Mouse (Mus musculus) left cerebral cortex, postnatal 10 days (tissue): ENCODE results near the gene Snrnp25. TPM values are rescaled to one million over a fixed set of nuclear protein-coding genes. Genes with fewer than 3 reads are reported as not detected.

Source experiments
- DNase-seq, 2 experiments: peaks; one replicate each; pipeline ENCODE4 v3.0.0; 2021 to 2022; ENCODE audit warnings: low spot score in 2 of 2, mixed read lengths in 1 of 2; ENCODE audit errors: extremely low spot score in 1 of 2
- intact Hi-C: fragments of 180-260 bp; cut with DNase I; formaldehyde crosslinking; loops from one replicate; pipeline ENCODE4 v1.15.1; 2025
- total RNA-seq, 2 experiments: library from RNA; stranded (reverse); gene quantifications; 2 replicates each; pipeline ENCODE4 v1.2.3; 2021

Snrnp25 gene
- total RNA-seq = 10 to 100 TPM; 25.9 to 28.4 TPM

DNA sequence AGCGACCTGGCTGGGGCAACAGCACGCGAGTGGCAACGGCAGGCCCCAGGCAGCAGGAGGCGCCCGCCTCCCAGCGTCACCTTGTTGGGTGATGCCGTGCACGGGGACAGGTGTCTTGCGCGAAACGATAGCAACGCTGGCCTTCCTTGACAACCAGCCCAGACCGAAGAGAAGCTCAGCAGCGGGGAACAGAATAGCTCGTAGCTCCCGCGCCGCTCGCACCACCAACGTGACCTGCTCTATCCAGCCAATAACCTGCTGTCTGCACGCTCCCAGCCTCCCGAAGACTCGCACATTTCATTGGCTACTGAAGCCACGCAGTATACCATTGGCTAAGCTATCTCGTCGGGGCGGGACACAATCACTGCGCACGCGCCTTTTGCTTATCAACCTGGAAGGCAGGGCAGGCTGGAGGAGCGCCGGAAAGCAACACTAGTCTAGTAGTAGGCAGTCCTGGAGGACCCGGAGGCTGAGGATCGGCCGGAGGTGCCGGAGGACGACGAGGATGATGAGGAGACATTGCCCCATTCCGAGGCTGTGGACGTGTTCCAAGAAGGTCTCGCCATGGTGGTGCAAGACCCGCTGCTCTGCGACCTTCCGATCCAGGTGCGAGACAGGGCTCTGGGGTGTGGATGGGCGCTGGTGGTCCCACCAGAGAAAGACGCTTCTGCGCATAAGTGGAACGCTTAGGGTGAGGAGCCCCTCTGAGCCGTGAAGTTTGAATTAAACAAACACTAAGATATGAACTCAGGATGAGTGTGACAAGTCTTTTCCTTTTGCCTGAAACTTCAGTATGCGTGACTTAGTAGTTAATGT is at the start of gene Snrnp25:
Gene Snrnp25, plus strand, starts transcription at position 358 of the 816 bp plus-strand sequence.
- peak; percentile 96 for DNase-seq
- intact Hi-C loops = no loop called here

DNA sequence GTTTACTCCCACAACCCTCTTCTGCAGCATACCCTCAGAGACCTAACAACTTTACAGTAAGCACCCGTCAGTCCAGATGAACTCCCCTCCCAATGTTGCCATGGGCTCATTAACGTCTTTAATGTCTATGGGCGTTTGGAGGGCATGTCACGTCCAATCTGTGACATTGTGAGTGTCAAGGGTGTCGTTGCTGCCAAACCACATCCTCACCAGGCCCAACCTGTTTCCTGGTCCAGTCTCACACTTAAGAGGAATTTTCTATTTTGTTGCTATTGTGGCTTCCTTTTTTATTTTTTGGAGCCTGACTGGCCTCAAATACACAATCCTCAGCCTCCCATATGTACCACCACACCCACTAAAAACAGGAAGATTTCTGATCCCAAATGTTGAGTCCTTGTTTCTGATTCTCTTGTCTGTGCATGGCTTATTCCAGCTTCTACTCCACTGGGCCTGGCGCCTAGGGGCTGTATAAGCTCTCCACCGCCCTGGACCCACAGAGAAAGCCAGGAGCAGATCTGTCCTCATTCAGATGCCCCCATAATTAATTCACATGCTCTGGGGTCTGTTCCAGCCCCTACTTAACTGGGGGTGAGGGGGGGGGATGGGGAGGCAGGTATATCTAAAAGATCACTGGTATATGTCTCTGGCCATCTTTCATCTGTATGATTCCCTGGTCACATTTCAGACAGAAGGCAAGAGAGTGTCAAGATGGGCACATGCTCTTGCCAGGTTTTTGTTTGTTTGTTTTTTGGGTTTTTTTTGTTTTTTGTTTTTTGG is 48.2 kb upstream of the Snrnp25 start:
- intact Hi-C loops = loop anchor here (10.0 kb wide), 1 partner anchor 92 kb away; no protein-coding TSS in a partner anchor
- no peak for DNase-seq

DNA sequence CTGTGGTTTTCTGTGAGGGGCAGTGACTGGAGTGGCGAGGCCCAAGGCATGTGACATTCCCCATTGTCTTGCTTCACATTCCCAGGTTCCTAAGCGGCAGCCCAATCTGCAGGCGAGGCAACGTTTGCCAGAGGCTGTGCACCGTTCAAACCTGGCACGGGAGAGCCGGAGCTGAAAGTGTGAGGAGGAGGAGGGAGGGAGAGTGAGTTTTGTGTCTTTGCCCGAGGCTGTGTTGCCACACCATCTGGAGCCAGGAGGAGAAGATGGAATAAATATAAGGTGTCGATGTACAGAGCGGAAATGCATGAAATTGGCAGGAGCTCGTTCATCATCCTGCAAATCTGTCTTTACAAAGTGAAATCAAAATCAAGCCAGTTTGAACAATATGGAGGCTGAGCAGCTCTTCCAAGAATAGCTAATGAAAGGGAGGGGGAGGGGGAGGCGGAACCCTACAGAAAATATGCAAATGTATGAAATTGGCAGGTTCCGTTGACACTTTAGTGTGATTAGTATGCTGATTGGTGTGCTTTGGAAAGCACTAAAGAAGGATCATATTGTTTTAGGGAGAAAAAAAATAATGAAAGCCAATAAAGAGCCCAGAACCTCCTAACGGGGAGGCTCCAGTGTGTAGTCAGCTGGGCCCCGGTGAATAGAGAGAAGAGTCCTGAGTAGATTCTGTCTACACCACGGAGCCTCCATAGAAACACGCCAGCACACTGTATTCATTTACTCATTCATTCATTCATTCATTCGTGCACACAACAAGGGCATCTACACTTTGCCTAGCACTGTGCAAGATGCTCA is 47.2 kb upstream of the Snrnp25 start:
- intact Hi-C loops = loop anchor here (10.0 kb wide), 1 partner anchor 93 kb away; no protein-coding TSS in a partner anchor
- peak; percentile 67 to 73 for DNase-seq

DNA sequence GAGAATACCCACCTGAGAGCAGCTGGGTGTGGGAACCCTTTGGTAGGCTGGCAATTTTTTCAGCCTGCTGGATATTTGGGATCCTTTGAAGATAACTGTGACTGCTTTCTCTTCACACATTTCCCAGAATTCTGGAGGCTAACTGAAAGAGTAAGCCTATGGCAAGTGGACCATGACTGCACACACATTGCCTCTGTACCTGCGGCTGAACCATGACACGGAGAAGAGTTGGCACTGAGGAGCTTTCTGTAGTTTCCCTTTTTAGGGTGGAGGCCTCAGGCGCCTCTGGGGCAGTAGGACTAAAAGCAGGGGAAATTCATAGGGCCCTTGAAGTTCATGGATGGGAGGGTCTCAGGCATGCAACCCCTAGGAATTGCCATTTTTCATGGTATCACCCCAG is 46.0 kb upstream of the Snrnp25 start:
- DNase-seq = no peak
- intact Hi-C loops = loop anchor here (10.0 kb wide), 1 partner anchor 94 kb away; no protein-coding TSS in a partner anchor

DNA sequence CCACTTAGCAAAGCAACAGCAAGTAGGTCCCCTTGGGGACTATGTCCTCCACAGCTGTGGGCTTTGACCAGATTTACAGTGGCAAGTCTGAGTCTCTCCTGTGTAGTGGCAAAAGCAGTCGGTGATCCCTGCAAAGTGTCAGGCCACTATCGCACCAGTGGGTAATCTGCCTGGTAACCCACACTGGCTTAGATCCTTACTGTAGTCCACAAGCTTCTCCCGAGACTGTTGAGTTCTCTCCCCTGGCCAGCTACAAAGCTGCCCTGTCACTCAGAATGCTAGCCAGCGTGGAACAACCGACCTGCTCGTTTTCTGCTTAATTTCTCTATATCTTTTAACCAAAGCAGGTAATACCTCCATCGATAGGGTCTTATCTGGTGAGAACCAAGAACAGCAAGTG is 44.9 kb upstream of the Snrnp25 start:
- intact Hi-C loops = loop anchor here (10.0 kb wide), 1 partner anchor 486 kb away; the partner anchor contains the start of gene Bod1
- no peak for DNase-seq

DNA sequence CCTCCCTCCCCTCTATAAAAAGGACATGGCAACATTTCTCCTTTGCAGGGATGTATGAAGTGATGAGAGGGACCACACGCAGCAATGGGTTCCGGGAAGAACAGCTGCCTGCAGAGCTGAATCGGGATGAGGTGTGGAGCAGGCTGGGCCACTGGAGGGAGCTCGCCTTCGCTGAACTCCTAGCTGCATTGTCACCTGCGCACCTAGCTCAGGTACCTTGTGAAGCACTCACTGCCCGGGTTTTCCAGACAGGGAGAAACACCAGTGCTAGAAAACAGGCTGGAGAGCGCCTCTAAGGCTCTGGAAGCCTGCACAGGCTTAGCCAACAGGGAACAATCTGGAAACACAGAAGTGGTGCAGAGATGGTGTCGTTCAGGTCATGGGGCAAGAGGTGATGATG is 43.7 kb upstream of the Snrnp25 start:
- intact Hi-C loops = loop anchor here (10.0 kb wide), 1 partner anchor 487 kb away; the partner anchor contains the start of gene Bod1
- DNase-seq = peak in 1 of 2 experiments; percentile 41

DNA sequence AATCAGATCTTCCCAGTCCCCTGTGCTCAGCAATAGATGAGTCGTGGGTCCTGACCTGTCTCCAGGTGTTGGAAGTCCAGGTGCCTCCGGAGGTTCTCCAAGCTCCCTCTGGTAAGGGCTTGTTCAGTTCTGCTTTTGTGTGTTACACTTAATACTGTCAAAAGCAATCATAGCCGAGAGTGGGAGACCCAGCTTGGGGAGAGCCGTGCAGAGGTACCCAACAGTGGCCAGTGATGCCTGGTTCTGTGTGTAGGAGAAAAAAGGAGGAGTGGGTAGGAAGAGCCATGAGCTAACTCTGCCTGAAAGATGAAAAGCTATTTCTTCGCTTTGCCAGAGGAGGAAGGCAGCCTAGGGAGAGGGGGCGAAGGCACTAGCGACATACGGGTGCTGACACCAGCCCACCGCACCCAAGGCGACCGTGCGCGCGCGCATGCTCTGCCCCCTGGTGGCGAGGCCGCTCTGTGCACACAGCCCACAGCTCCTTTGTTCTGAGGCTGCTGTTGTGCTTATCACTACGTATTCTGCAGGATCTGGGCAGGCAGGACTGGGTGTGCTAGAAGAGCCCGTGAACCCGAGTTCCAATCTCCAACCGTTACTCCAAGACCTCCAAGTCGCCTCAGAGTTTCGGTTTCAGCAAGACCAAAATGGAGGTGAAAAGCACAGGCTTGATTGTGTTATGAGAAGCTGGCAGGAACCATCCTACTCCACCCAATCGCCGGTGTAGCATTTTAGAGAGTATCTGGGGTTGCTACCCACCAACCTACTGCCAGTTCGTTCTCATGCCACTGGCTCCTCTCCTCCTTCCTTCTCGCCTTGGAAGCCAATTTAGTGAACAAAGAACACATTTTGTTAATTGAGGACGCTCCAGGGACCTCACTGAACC is 43.1 kb upstream of the Snrnp25 start:
- intact Hi-C loops = loop anchor here (2.0 to 10.0 kb wide), 2 partner anchors 161 to 487 kb away; partner anchors contain the start of genes Bod1 and Nsg2
- DNase-seq = peak; percentile 87 to 88

DNA sequence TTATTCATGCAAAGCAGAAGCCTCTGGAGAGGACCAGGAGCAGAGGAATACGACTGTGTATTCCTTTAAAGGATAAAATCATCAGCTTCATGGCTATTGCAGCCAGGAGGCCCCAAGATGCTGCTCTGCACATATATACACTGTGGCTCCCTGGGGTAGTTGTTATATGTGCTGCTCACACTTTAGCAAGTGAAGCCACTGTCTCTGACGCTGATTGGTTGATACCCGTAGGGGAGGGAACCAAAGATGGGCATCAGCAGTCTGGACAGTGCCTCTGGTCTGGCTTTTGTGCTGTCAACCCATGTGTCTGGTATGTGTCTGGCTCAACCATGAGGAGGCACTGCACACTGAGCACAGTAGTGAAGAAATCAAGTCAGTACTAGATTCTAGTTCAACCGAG is 38.5 kb upstream of the Snrnp25 start:
- intact Hi-C loops = loop anchor here (10.0 kb wide), 1 partner anchor 492 kb away; the partner anchor contains the start of gene Bod1

DNA sequence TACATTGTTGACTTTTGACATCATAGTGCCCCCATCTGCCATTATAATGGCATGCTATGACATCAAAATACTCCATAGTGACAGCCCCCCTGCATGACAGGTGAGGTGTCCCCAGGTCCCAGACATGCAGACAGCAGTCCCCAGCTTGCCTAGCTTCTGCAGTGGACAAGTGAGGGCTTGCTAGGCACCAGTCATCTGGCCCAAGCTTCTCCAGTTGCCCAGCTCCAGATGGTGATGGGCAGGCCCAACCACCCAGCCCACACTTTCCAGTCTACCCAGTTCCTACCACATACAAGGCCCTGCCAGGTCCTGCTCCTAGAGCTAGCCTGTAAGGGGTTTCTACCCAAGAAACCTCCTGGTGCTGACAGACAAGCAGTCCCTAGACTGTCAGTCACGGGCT is 26.7 kb upstream of the Snrnp25 start:
- no peak for DNase-seq
- intact Hi-C loops = no loop called here

More for the DNA sequence above, 38.5 kb upstream of the Snrnp25 start:
- DNase-seq = no peak

DNA sequence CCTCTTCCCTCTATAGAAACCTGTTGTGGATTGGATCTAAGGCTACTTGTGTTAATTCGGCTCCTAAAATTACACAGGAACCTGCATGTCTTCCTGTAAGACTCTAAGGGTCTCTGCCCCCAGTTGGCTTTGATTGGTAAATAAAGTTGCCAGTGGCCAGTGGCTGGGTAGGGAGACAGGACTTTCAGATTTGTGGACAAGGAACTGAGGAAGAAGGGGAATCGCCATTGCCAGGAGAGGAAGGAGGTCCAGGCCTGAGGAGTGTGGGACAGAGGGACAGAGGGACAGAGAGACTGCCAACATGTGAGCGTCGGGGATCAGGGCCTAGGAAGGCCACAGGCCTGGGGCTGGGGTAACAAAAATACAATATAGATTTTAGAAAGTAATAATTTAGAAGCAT is 24.0 kb upstream of the Snrnp25 start:
- intact Hi-C loops = loop anchor here (5.0 kb wide), 4 partner anchors 56 to 966 kb away; partner anchors contain the start of genes Fgf18 and Hbq1b
- no peak for DNase-seq

DNA sequence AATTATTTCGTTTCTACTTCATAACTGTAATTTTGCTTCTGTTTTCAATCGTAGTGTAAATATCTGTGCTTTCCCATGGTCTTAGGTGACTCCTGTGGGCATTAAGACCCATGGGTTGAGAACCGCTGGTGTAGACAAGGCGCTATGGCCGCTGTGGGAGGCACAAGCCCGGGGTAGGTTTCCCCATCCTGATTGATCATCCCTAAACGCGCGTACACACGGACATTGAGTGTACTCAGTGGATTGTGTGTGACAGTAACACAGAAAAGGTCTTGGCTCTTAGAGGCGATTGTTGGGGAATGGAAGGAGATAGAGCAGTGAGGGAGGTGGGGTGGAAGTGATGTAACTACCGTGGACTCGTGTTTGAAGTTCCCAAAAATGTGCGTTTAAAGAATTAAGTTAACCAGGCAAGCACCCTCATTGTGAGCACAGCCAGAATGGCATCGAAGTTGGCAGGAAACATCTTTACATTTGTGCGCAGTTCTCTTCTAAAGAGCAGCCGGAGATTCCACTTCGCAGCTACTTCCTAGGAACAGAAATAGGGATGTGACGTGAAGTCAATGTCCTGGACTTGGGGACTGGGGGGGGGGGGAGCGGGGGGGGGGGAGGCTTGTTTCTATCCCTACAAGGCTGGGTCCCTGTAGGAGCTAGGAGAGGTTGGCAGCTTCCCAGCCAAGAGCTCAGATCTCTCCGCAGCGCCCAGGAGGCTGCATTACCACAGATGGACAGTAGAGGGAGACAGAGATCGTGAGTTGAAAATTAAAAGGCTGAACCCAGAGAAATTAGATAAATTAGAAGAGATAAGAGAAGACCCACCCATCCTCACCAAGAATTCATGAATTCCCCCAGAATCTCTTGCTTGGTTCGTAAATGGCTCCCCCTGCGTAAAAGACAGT is 23.0 kb upstream of the Snrnp25 start:
- peak; percentile 87 for DNase-seq
- intact Hi-C loops = loop anchor here (5.0 kb wide), 4 partner anchors 55 to 965 kb away; partner anchors contain the start of genes Fgf18 and Hbq1b

DNA sequence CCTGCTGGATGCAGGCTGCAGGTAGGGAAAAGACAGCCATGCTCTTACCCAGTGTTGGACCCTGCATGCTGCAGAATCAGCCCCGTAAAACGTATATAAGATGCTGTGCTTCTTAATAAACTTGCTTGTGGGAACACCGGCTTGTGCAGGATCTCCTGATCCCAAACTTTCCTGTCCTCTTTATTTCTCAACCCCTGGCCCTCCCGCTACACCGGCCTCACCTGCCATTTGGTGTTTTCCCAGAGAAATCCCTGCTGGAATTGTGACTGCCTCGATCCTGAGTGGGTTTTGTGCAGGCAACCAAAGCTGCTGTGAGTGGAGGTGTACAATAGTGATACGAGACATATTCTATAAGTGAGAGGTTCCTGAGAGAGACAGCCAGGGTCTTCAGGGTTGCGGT is 20.7 kb upstream of the Snrnp25 start:
- no peak for DNase-seq
- intact Hi-C loops = loop anchor here (5.0 kb wide), 4 partner anchors 53 to 963 kb away; partner anchors contain the start of genes Fgf18 and Hbq1b

DNA sequence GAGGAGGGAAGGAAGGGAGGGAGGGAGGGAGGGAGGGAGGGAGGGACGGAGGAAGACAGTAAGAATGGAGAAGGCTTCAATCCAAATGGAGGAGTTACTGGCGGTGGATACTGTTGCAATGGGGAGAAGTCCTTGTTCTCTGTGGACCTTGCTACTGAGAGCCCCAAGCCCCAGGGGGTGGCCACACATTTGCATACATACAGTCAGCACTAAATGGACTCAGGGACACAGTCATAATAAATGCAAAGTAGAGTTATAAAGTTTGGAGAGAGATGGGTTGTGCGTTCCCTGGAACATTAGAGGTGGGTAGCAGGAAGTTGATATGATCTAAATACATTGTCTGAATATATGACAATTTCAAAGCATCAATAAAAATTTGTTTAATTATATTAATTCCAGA is 19.2 kb upstream of the Snrnp25 start:
- no peak for DNase-seq
- intact Hi-C loops = no loop called here

DNA sequence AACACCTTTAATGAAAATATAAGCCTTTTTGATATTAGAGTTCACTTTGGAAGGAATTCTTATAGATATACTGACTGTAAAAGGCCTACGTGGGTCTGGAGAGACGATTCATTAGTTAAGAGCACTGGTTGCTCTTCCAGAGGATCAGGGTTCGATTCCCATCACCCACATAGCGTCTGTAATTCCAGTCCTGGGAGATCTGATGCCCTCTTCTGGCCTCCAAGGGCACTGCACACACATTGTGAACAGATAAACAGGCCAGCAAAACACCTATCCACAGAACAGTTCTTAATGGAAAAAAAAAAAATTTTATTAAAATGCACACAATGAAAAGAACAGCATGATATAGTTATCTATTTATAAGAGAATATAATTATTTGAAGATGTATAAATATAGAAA is 18.0 kb upstream of the Snrnp25 start:
- no peak for DNase-seq
- intact Hi-C loops = no loop called here

DNA sequence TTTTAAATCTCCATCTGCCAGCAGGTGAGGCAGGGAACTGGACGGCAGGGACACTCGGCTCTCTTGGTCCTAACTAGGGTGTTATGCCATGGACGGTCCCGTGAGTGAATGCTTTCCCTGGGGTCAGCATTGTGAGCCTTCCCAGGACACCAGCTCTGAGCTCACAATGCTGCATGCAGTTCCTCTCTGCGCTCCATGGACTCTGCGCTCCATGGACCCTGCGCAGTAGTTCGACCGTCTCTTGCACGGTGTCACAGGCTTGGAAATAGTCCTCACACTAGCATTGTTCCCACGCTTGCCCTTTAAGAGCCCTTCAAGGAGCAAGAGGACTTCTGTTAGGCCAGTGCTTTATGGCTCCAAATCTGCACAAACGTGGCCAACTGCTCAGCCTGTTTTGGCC is 16.3 kb upstream of the Snrnp25 start:
- intact Hi-C loops = no loop called here
- DNase-seq = no peak

DNA sequence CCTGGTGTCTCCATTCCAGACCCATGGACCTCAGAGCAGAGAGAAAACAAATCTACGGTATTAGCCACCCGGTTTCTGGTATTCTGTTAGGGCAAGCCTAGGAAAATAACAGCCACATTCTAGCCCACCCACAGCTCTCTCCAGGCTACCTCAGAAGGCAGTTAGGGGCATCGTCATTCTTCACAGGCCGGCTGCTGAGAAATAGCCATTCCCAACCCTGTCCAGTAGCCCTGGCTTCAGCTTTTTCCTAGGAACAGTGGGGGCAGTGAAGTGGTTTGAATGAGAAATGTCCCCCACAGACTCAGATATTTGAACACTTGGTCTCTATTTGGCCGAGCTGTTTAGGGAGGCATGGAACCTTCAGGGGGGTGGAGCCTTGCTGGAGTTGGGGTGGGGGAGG is 15.8 kb upstream of the Snrnp25 start:
- intact Hi-C loops = no loop called here
- DNase-seq = no peak

DNA sequence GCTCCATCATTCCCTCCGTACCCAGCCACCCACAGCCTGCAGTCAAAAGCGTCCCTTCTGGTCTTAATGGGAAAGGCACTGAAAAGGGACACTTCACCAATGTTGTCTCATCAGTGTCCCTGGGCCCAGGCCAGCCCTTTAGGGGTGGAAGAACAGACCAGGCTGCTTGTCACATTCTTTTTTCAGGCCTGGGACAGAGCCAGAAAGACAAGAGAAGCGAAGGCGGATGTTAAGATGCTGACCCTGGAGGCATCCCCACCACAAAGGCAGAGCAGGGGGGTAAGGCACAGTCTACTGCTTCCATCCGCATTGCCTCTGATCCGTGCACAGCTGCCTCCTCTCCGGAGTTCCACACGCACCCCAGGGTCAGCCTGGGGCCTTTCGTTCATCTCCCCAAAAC is 15.1 kb upstream of the Snrnp25 start:
- peak in 1 of 2 experiments; percentile 54 for DNase-seq
- intact Hi-C loops = no loop called here
